Mouse (Mus musculus) MEL (cell line): ENCODE measurements around the gene D230025D16Rik.

Experiments used
- HCFC1 ChIP-seq: IDR thresholded peaks from 2 replicates; pipeline ENCODE4 v1.6.1; 2012; ENCODE audit warnings: low read depth, mild to moderate bottlenecking, inconsistent platforms, low read length, improper control_type of control experiment, moderate library complexity
- POLR2A ChIP-seq, 2 experiments: IDR thresholded peaks; 2 replicates each; pipeline ENCODE4 v1.6.1; 2011 to 2012; ENCODE audit warnings: low read length in 2 of 2, mild to moderate bottlenecking in 2 of 2, control low read depth in 1 of 2, improper control_type of control experiment in 1 of 2, low read depth in 1 of 2, moderate library complexity in 1 of 2; ENCODE audit not compliant: control insufficient read depth in 1 of 2, insufficient read depth in 1 of 2, poor library complexity in 1 of 2
- ZMIZ1 ChIP-seq: IDR thresholded peaks from 2 replicates; pipeline ENCODE4 v1.6.1; 2012; ENCODE audit warnings: low read depth, mild to moderate bottlenecking, inconsistent platforms, low read length, improper control_type of control experiment, moderate library complexity

- TF ChIP-seq POLR2A (IDR thresholded peaks at IDR 0.05; ENCODE audit: control insufficient read depth in 1 of 2, insufficient read depth in 1 of 2, low read depth in 1 of 2, low read length in 2 of 2, poor library complexity in 1 of 2), result no peak
- no peak for TF ChIP-seq ZMIZ1
- TF ChIP-seq HCFC1, result no peak
Measured at GRCm38 (mm10) chr8:105252680-105253537, 28.0 kb downstream of the D230025D16Rik start.
